Mouse (Mus musculus) heart, embryonic 16.5 days (tissue): ENCODE data around the gene Ahdc1. TPM values are rescaled to one million over a fixed set of nuclear protein-coding genes. Genes with fewer than 3 reads are reported as not detected.
A peak's percentile ranks its signal among the peaks of the same experiment; 100 is the strongest.

Experiments
- ATAC-seq: fragments of 200-750 bp; cut with Nextera tagmentation; replicated peaks from 2 replicates; pipeline ENCODE4 v1.8.0; 2017; ENCODE audit warnings: moderate number of reproducible peaks; ENCODE audit not compliant: insufficient read depth, low FRiP score; ENCODE audit errors: extremely low read depth
- H3K27ac ChIP-seq: fragments of 300-500 bp; sonication (generic); 2 replicates; pipeline ENCODE4 v1.5.1; 2014; ENCODE audit warnings: mild to moderate bottlenecking, low read length, control low read depth, moderate library complexity
- H3K27me3 ChIP-seq: fragments of 300-500 bp; sonication (generic); 2 replicates; pipeline ENCODE4 v1.6.1; 2014; ENCODE audit warnings: low read length, mixed read lengths; ENCODE audit not compliant: control insufficient read depth, insufficient read depth
- H3K36me3 ChIP-seq: fragments of 300-500 bp; sonication (generic); 2 replicates; pipeline ENCODE4 v1.6.1; 2014; ENCODE audit not compliant: control insufficient read depth, insufficient read depth
- H3K4me1 ChIP-seq: fragments of 300-500 bp; sonication (generic); 2 replicates; pipeline ENCODE4 v1.6.1; 2014; ENCODE audit warnings: low read length, mixed read lengths; ENCODE audit not compliant: control insufficient read depth, insufficient read depth
- H3K4me2 ChIP-seq: fragments of 300-500 bp; sonication (generic); 2 replicates; pipeline ENCODE4 v1.6.1; 2014; ENCODE audit warnings: low read depth, mild to moderate bottlenecking, control low read depth, low read length
- H3K4me3 ChIP-seq: fragments of 300-500 bp; sonication (generic); 2 replicates; pipeline ENCODE4 v1.5.1; 2014; ENCODE audit warnings: mild to moderate bottlenecking, control low read depth, low read length
- H3K9ac ChIP-seq: fragments of 300-500 bp; sonication (generic); 2 replicates; pipeline ENCODE4 v1.6.1; 2014; ENCODE audit warnings: low read length, control low read depth
- H3K9me3 ChIP-seq: fragments of 300-500 bp; sonication (generic); replicated peaks from 2 replicates; pipeline ENCODE4 v1.6.1; 2016; ENCODE audit warnings: low read length; ENCODE audit not compliant: control insufficient read depth
- WGBS: fragments of 180-500 bp; shearing (Covaris S2); extraction: QIAGEN DNeasy Blood & Tissue Kit; methylation state at CpG from one replicate; pipeline ENCODE4 v1.1.7; 2014; 5-methylcytosine and 5-hydroxymethylcytosine counted together
- polyA plus RNA-seq: library from polyadenylated mRNA; unstranded; fragments of >200 nt; fragmentation: Nextera tagmentation; extraction: Ambion mirVana; gene quantifications from 2 replicates; pipeline ENCODE4 v1.2.1, GENCODE M21; 2015

Ahdc1 gene
- polyA plus RNA-seq, 1 experiment from 2014 or later = 7.2 TPM

GRCm38 (mm10) chr4:133070388-133070787, 59.3 kb downstream of the Ahdc1 start:
- Histone ChIP-seq H3K9ac (no peak overlapping the region), H3K4me1 (peaks cover 32% of the 10 kb centered on the region), H3K9me3 (no peaks in the 10 kb centered on the region), H3K27ac (no peak overlapping the region), H3K36me3 (peaks cover 17% of the 10 kb centered on the region), H3K4me3 (no peak overlapping the region), H3K4me2 (no peak overlapping the region), H3K27me3 (no peaks in the 10 kb centered on the region)
- 59% methylated on average over 3 of the region's 3 CpGs for WGBS
- ATAC-seq = no peak

GRCm38 (mm10) chr4:133070821-133071372, 59.8 kb downstream of the Ahdc1 start:
- H3K27me3 ChIP-seq = no peaks in the 10 kb centered on the region
- no peak overlapping the region for H3K27ac ChIP-seq
- 63% methylated on average over 5 of the region's 5 CpGs for WGBS
- H3K4me3 ChIP-seq = no peak overlapping the region
- peaks cover 32% of the 10 kb centered on the region for H3K4me1 ChIP-seq
- peaks cover 12% of the 10 kb centered on the region for H3K36me3 ChIP-seq
- H3K9me3 ChIP-seq = no peaks in the 10 kb centered on the region
- H3K9ac ChIP-seq = no peak overlapping the region
- no peak for ATAC-seq
- no peak overlapping the region for H3K4me2 ChIP-seq

GRCm38 (mm10) chr4:133073192-133073591, 62.1 kb downstream of the Ahdc1 start:
- Histone ChIP-seq H3K27me3 (no peaks in the 10 kb centered on the region), H3K4me1 (peaks cover 30% of the 10 kb centered on the region)

GRCm38 (mm10) chr4:133074070-133074819, 63.2 kb downstream of the Ahdc1 start:
- Histone ChIP-seq H3K27ac (peak overlapping the region; percentile 56; the same call in 1 of the 2 replicates), H3K4me1 (peaks cover 38% of the 10 kb centered on the region), H3K4me3 (no peak overlapping the region), H3K9ac (peak overlapping the region; percentile 12), H3K4me2 (no peak overlapping the region), H3K27me3 (no peaks in the 10 kb centered on the region), H3K36me3 (peaks cover 13% of the 10 kb centered on the region), H3K9me3 (no peaks in the 10 kb centered on the region)
- whole genome bisulfite sequencing = 38% methylated on average over 9 of the region's 9 CpGs
- ATAC-seq = no peak

More at GRCm38 (mm10) chr4:133073192-133073591, 62.1 kb downstream of the Ahdc1 start:
- WGBS = 54% methylated on average over 8 of the region's 8 CpGs
- Histone ChIP-seq H3K9ac (no peak overlapping the region), H3K4me2 (no peak overlapping the region), H3K9me3 (no peaks in the 10 kb centered on the region), H3K27ac (no peak overlapping the region), H3K4me3 (no peak overlapping the region), H3K36me3 (peaks cover 9% of the 10 kb centered on the region)
- ATAC-seq = no peak

- Histone ChIP-seq H3K36me3 (peaks cover 8% of the 10 kb centered on the region), H3K4me3 (no peak overlapping the region), H3K9ac (peak overlapping the region; percentile 19; the same call in 1 of the 2 replicates), H3K4me2 (no peak overlapping the region), H3K4me1 (peaks cover 44% of the 10 kb centered on the region), H3K27ac (peak overlapping the region; percentile 56; the same call in 1 of the 2 replicates), H3K9me3 (no peaks in the 10 kb centered on the region), H3K27me3 (no peaks in the 10 kb centered on the region)
- WGBS = 34% methylated on average over 8 of the region's 8 CpGs
- no peak for ATAC-seq
Measured at GRCm38 (mm10) chr4:133074894-133075572, 64.0 kb downstream of the Ahdc1 start.

- H3K36me3 ChIP-seq = peaks cover 8% of the 10 kb centered on the region
- no peak overlapping the region for H3K4me3 ChIP-seq
- H3K9me3 ChIP-seq = no peaks in the 10 kb centered on the region
- no peak for ATAC-seq
- peaks cover 35% of the 10 kb centered on the region for H3K4me1 ChIP-seq
- WGBS = 46% methylated on average over 5 of the region's 5 CpGs
- peak overlapping the region; percentile 23; the same call in 1 of the 2 replicates for H3K27ac ChIP-seq
- no peaks in the 10 kb centered on the region for H3K27me3 ChIP-seq
- H3K4me2 ChIP-seq = no peak overlapping the region
- 0 out of 2 replicates have a peak overlapping the region, but pooled peaks have one; percentile 8 for H3K9ac ChIP-seq
Measured at GRCm38 (mm10) chr4:133078947-133079346, 67.9 kb downstream of the Ahdc1 start.

GRCm38 (mm10) chr4:133079416-133080113, 68.5 kb downstream of the Ahdc1 start:
- no peaks in the 10 kb centered on the region for H3K27me3 ChIP-seq
- peak overlapping the region; percentile 25; the same call in 1 of the 2 replicates for H3K9ac ChIP-seq
- no peak for ATAC-seq
- peaks cover 31% of the 10 kb centered on the region for H3K4me1 ChIP-seq
- no peak overlapping the region for H3K4me2 ChIP-seq
- peaks cover 8% of the 10 kb centered on the region for H3K36me3 ChIP-seq
- H3K4me3 ChIP-seq = no peak overlapping the region
- no peaks in the 10 kb centered on the region for H3K9me3 ChIP-seq
- WGBS = 35% methylated on average over 7 of the region's 7 CpGs
- peak overlapping the region; percentile 23; the same call in 1 of the 2 replicates for H3K27ac ChIP-seq

GRCm38 (mm10) chr4:133080862-133081261, 69.8 kb downstream of the Ahdc1 start:
- H3K9me3 ChIP-seq = no peaks in the 10 kb centered on the region
- no peak overlapping the region for H3K4me2 ChIP-seq
- no peaks in the 10 kb centered on the region for H3K27me3 ChIP-seq
- 88% methylated on average over 3 of the region's 3 CpGs for WGBS
- H3K4me3 ChIP-seq = no peak overlapping the region
- peaks cover 35% of the 10 kb centered on the region for H3K4me1 ChIP-seq
- H3K27ac ChIP-seq = no peak overlapping the region
- no peak overlapping the region for H3K9ac ChIP-seq
- ATAC-seq = no peak
- peaks cover 8% of the 10 kb centered on the region for H3K36me3 ChIP-seq
